Mouse (Mus musculus): Measurements from ENCODE around the gene Tmem62. TPM values are rescaled to one million over a fixed set of nuclear protein-coding genes. Genes with fewer than 3 reads are reported as not detected.
"Not testable (repeated sequence)": the region's sequence is repeated elsewhere in the genome, so short reads cannot be mapped to it uniquely, and the experiment has no call there.

Tmem62 gene
- polyA plus RNA-seq, 1 experiment from 2014 or later = 5.8 TPM

- H3K9me3 ChIP-seq (ENCODE audit: control insufficient read depth, low read length) = no peaks in the 10 kb centered on the region
- H3K4me3 ChIP-seq (ENCODE audit: low read depth, low read length) = no peak overlapping the region
- ATAC-seq (ENCODE audit: low FRiP score) = no peak
- H3K4me2 ChIP-seq (replicated peaks; ENCODE audit: low read depth, low read length) = no peak overlapping the region
- no peaks in the 10 kb centered on the region for H3K27me3 ChIP-seq (ENCODE audit: control insufficient read depth, insufficient read depth, low read length)
- H3K27ac ChIP-seq (ENCODE audit: low read depth, low read length) = no peak overlapping the region
- H3K36me3 ChIP-seq (ENCODE audit: control insufficient read depth, insufficient read depth, low read length) = no peaks in the 10 kb centered on the region
- H3K4me1 ChIP-seq (replicated peaks; ENCODE audit: control insufficient read depth, insufficient read depth, low read length) = no peaks in the 10 kb centered on the region
- no peak for DNase-seq (ENCODE audit: low spot score)
- H3K9ac ChIP-seq (ENCODE audit: low read depth, low read length) = no peak overlapping the region
- WGBS = 80% methylated on average over 5 of the region's 5 CpGs
Observed at GRCm38 (mm10) chr2:121022918-121023317, 46.1 kb downstream of the Tmem62 start.

GRCm38 (mm10) chr2:121036733-121037341 is 60.0 kb downstream of the Tmem62 start, which contains the start of gene Epb42:
Gene Epb42, minus strand, starts transcription at chr2:121037072.
- WGBS = 69% methylated on average over 5 of the region's 5 CpGs
- Histone ChIP-seq H3K4me2 (replicated peaks; ENCODE audit: low read depth, low read length) (no peak within 1 kb of the TSS), H3K27me3 (ENCODE audit: control insufficient read depth, insufficient read depth, low read length) (no peaks in the 10 kb centered on the region), H3K4me1 (replicated peaks; ENCODE audit: control insufficient read depth, insufficient read depth, low read length) (no peaks in the 10 kb centered on the region), H3K4me3 (ENCODE audit: low read depth, low read length) (no peak within 1 kb of the TSS), H3K9ac (ENCODE audit: low read depth, low read length) (no peak within 1 kb of the TSS), H3K27ac (ENCODE audit: low read depth, low read length) (no peak within 1 kb of the TSS), H3K9me3 (ENCODE audit: control insufficient read depth, low read length) (no peaks in the 10 kb centered on the region), H3K36me3 (ENCODE audit: control insufficient read depth, insufficient read depth, low read length) (no peaks in the 10 kb centered on the region)
- no peak for DNase-seq (ENCODE audit: low spot score)
- ATAC-seq (ENCODE audit: low FRiP score) = no peak

GRCm38 (mm10) chr2:121038851-121039250 is 62.0 kb downstream of the Tmem62 start:
- not testable (repeated sequence) for H3K36me3 ChIP-seq (ENCODE audit: control insufficient read depth, insufficient read depth, low read length); H3K4me2 ChIP-seq (replicated peaks; ENCODE audit: low read depth, low read length); H3K27ac ChIP-seq (ENCODE audit: low read depth, low read length); DNase-seq (ENCODE audit: low spot score); H3K4me1 ChIP-seq (replicated peaks; ENCODE audit: control insufficient read depth, insufficient read depth, low read length); H3K27me3 ChIP-seq (ENCODE audit: control insufficient read depth, insufficient read depth, low read length); ATAC-seq (ENCODE audit: low FRiP score); H3K4me3 ChIP-seq (ENCODE audit: low read depth, low read length); H3K9me3 ChIP-seq (ENCODE audit: control insufficient read depth, low read length); H3K9ac ChIP-seq (ENCODE audit: low read depth, low read length)
- WGBS = 89% methylated on average over 1 of the region's 1 CpGs

GRCm38 (mm10) chr2:121039382-121039781 is 62.6 kb downstream of the Tmem62 start:
- no peaks in the 10 kb centered on the region for H3K27me3 ChIP-seq (ENCODE audit: control insufficient read depth, insufficient read depth, low read length)
- H3K4me2 ChIP-seq (replicated peaks; ENCODE audit: low read depth, low read length) = no peak overlapping the region
- H3K27ac ChIP-seq (ENCODE audit: low read depth, low read length) = no peak overlapping the region
- no peak overlapping the region for H3K4me3 ChIP-seq (ENCODE audit: low read depth, low read length)
- H3K36me3 ChIP-seq (ENCODE audit: control insufficient read depth, insufficient read depth, low read length) = no peaks in the 10 kb centered on the region
- ATAC-seq (ENCODE audit: low FRiP score) (no peak), DNase-seq (ENCODE audit: low spot score) (no peak)
- no peak overlapping the region for H3K9ac ChIP-seq (ENCODE audit: low read depth, low read length)
- no peaks in the 10 kb centered on the region for H3K4me1 ChIP-seq (replicated peaks; ENCODE audit: control insufficient read depth, insufficient read depth, low read length)
- no peaks in the 10 kb centered on the region for H3K9me3 ChIP-seq (ENCODE audit: control insufficient read depth, low read length)
- 94% methylated on average over 1 of the region's 1 CpGs for WGBS

- Histone ChIP-seq H3K27me3 (ENCODE audit: control insufficient read depth, insufficient read depth, low read length) (no peaks in the 10 kb centered on the region), H3K9ac (ENCODE audit: low read depth, low read length) (no peak overlapping the region), H3K9me3 (ENCODE audit: control insufficient read depth, low read length) (no peaks in the 10 kb centered on the region), H3K4me1 (replicated peaks; ENCODE audit: control insufficient read depth, insufficient read depth, low read length) (no peaks in the 10 kb centered on the region), H3K36me3 (ENCODE audit: control insufficient read depth, insufficient read depth, low read length) (no peaks in the 10 kb centered on the region), H3K4me2 (replicated peaks; ENCODE audit: low read depth, low read length) (no peak overlapping the region), H3K4me3 (ENCODE audit: low read depth, low read length) (no peak overlapping the region), H3K27ac (ENCODE audit: low read depth, low read length) (no peak overlapping the region)
- WGBS = 42% methylated on average over 5 of the region's 5 CpGs
- DNase-seq (ENCODE audit: low spot score) = peak; percentile 20
- no peak for ATAC-seq (ENCODE audit: low FRiP score)
Observed at GRCm38 (mm10) chr2:121041098-121041497, 64.3 kb downstream of the Tmem62 start.

- Histone ChIP-seq H3K4me3 (ENCODE audit: low read depth, low read length) (no peak overlapping the region), H3K27ac (ENCODE audit: low read depth, low read length) (no peak overlapping the region), H3K9ac (ENCODE audit: low read depth, low read length) (no peak overlapping the region), H3K27me3 (ENCODE audit: control insufficient read depth, insufficient read depth, low read length) (no peaks in the 10 kb centered on the region), H3K9me3 (ENCODE audit: control insufficient read depth, low read length) (no peaks in the 10 kb centered on the region), H3K36me3 (ENCODE audit: control insufficient read depth, insufficient read depth, low read length) (no peaks in the 10 kb centered on the region), H3K4me2 (replicated peaks; ENCODE audit: low read depth, low read length) (no peak overlapping the region), H3K4me1 (replicated peaks; ENCODE audit: control insufficient read depth, insufficient read depth, low read length) (no peaks in the 10 kb centered on the region)
- ATAC-seq (ENCODE audit: low FRiP score) (no peak), DNase-seq (ENCODE audit: low spot score) (no peak)
- WGBS = 72% methylated on average over 4 of the region's 4 CpGs
Observed at GRCm38 (mm10) chr2:121045653-121046052, 68.8 kb downstream of the Tmem62 start.

- H3K36me3 ChIP-seq (ENCODE audit: control insufficient read depth, insufficient read depth, low read length) = no peaks in the 10 kb centered on the region
- H3K9me3 ChIP-seq (ENCODE audit: control insufficient read depth, low read length) = no peaks in the 10 kb centered on the region
- DNase-seq (ENCODE audit: low spot score) (no peak), ATAC-seq (ENCODE audit: low FRiP score) (no peak)
- WGBS = 83% methylated on average over 5 of the region's 5 CpGs
- H3K27ac ChIP-seq (ENCODE audit: low read depth, low read length) = no peak overlapping the region
- H3K9ac ChIP-seq (ENCODE audit: low read depth, low read length) = no peak overlapping the region
- no peak overlapping the region for H3K4me3 ChIP-seq (ENCODE audit: low read depth, low read length)
- H3K4me2 ChIP-seq (replicated peaks; ENCODE audit: low read depth, low read length) = no peak overlapping the region
- no peaks in the 10 kb centered on the region for H3K4me1 ChIP-seq (replicated peaks; ENCODE audit: control insufficient read depth, insufficient read depth, low read length)
- H3K27me3 ChIP-seq (ENCODE audit: control insufficient read depth, insufficient read depth, low read length) = no peaks in the 10 kb centered on the region
Observed at GRCm38 (mm10) chr2:121052176-121052575, 75.4 kb downstream of the Tmem62 start.

GRCm38 (mm10) chr2:121054060-121054459 is 77.2 kb downstream of the Tmem62 start:
- H3K4me2 ChIP-seq (replicated peaks; ENCODE audit: low read depth, low read length) = no peak overlapping the region
- ATAC-seq (ENCODE audit: low FRiP score) (no peak), DNase-seq (ENCODE audit: low spot score) (no peak)
- H3K9ac ChIP-seq (ENCODE audit: low read depth, low read length) = no peak overlapping the region
- no peak overlapping the region for H3K27ac ChIP-seq (ENCODE audit: low read depth, low read length)
- no peaks in the 10 kb centered on the region for H3K36me3 ChIP-seq (ENCODE audit: control insufficient read depth, insufficient read depth, low read length)
- H3K27me3 ChIP-seq (ENCODE audit: control insufficient read depth, insufficient read depth, low read length) = no peaks in the 10 kb centered on the region
- no peaks in the 10 kb centered on the region for H3K9me3 ChIP-seq (ENCODE audit: control insufficient read depth, low read length)
- H3K4me1 ChIP-seq (replicated peaks; ENCODE audit: control insufficient read depth, insufficient read depth, low read length) = no peaks in the 10 kb centered on the region
- H3K4me3 ChIP-seq (ENCODE audit: low read depth, low read length) = no peak overlapping the region
- 81% methylated on average over 2 of the region's 2 CpGs for WGBS

- no peak for ATAC-seq (ENCODE audit: low FRiP score)
- H3K4me3 ChIP-seq (ENCODE audit: low read depth, low read length) = no peak overlapping the region
- no peak overlapping the region for H3K4me2 ChIP-seq (replicated peaks; ENCODE audit: low read depth, low read length)
- no peaks in the 10 kb centered on the region for H3K27me3 ChIP-seq (ENCODE audit: control insufficient read depth, insufficient read depth, low read length)
- H3K4me1 ChIP-seq (replicated peaks; ENCODE audit: control insufficient read depth, insufficient read depth, low read length) = no peaks in the 10 kb centered on the region
- no peaks in the 10 kb centered on the region for H3K36me3 ChIP-seq (ENCODE audit: control insufficient read depth, insufficient read depth, low read length)
- H3K27ac ChIP-seq (ENCODE audit: low read depth, low read length) = no peak overlapping the region
- H3K9ac ChIP-seq (ENCODE audit: low read depth, low read length) = no peak overlapping the region
- no peaks in the 10 kb centered on the region for H3K9me3 ChIP-seq (ENCODE audit: control insufficient read depth, low read length)
- DNase-seq (ENCODE audit: low spot score) = no peak
- WGBS = 89% methylated on average over 6 of the region's 6 CpGs
Observed at GRCm38 (mm10) chr2:121055915-121056314, 79.1 kb downstream of the Tmem62 start.

Measured in hindbrain, embryonic 11.5 days (tissue).